Mouse (Mus musculus): ENCODE results near the gene Qsox2.

The Qsox2 gene

DNA sequence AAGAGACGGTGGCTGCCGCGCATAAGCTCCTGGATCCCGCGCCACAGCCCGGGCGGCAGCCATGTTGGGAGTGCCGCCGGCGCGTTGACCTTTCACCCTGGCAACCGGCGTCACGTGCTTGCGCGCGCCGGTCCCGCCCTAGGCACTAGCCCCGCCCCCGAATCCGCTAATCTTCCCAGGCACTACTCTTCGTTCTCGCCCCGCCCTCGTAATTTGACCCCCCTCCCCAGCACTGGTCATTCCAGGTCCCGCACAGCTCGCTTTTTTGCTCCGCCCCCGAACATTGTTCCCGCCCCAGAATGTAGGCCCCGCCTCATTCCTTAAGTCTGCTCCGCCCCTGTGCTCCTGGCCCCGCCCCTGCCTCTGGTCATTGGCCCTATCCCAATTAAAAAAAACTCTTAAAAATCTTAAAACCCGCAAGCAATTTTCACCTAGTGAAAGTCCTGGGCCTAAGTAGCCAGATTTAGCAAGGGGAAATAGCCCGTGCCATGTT is at the start of gene Qsox2:
TSS of gene Qsox2 (minus strand) at position 236 of the 493 bp plus-strand sequence.
- peak; percentile 78 to 79 for DNase-seq (ENCODE audit: low spot score in 2 of 2)

DNA sequence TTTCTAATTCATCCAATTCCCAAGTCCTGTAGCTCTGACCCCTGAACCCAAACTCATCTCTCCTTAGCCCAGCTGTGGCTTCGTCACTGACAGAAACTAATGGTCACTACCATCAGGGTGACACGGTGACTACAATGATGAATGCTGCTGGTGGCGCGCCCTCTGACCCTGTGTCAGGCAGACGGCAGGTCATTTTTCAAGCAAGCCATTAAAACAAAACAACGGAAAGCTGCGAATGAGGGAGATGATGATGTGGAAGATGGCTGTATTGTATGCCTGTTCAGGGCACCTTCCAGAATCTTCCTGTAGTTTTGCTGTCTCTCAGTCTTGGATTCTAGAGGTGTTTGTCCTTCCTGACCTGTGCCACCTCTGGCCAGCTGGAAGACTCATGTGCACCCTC is 49.1 kb upstream of the Qsox2 start:
- DNase-seq (ENCODE audit: low spot score in 2 of 2): no peak

DNA sequence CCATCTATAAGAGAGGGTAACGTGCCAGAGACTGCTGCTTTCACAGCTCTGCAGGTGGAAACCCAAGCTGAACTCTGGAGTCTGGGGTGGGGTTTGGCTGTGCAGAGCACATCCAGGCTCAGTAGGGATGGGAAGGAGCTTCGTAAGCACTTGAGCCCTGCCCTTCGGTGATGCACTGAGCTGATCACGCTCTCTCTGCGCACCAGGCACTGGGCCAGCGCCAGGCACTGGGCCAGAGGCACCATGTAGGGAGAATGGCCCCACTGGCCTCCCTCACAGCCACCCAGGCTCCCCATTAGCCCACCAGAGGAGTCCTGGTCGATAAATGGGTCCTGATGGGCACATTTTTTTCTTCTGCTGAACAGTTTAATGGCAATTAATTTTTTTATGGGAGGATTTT is 48.5 kb upstream of the Qsox2 start:
- no peak for DNase-seq (ENCODE audit: low spot score in 2 of 2)

DNA sequence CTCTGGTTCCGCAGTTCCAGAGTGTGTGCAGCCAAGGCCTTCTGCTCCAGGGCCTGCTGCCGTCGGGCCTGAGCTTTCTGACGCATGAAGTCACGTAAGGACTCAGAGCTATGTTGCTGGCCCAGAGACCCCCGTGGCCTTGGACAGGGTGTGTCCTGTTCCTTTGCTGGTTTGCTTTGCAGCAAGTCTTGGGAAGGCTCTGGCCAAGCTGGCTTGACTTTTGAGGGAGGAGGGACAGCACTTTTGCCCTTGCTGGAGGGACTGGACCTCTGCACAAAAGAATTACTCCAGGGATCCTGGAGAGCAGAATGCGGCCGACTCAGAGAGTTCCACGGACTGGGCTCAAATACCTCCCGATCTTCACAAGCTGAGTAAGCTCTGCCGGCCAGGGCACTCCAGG is 43.3 kb upstream of the Qsox2 start:
- no peak for DNase-seq (ENCODE audit: low spot score in 2 of 2)

DNA sequence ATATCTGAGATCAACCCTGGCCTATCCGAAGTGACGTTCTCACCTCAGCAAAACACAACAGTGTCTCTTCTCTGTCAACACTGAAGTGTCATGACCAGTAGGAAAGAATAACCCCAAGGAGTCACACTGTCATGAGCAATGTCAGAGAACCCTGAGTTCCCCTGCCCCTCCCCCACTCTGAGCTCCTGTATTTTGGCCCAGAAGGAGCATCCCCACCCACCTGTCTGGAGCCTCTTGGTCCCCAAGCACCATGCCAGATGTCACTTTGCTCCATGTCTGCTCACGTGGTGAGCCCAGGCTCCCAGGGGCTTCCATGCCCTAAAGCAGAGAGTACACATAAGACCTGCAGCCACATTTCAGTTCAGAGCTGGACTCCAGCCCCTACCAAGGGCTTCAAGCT is 42.4 kb upstream of the Qsox2 start:
- DNase-seq (ENCODE audit: low spot score in 2 of 2): no peak

DNA sequence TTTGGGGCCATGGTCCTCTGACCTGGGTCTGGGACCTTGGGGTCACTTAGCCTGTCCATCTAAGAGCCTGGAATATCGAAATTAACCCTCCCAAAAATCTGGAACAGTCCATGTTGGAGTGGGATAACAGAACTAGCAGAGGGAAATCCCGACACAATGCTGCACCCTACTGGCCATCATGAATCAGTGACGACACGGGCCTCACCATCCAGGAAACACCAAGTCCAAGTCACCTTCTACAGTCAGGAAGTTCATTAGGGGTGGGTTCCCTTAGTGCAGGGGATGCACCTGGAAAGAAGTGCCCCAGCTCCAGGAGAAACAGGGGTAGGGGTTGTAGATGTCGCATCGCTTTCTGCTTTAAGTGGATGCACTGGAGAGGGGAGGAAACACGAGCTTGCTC is 36.3 kb upstream of the Qsox2 start:
- DNase-seq (ENCODE audit: low spot score in 2 of 2): peak in 1 of 2 experiments; percentile 21

DNA sequence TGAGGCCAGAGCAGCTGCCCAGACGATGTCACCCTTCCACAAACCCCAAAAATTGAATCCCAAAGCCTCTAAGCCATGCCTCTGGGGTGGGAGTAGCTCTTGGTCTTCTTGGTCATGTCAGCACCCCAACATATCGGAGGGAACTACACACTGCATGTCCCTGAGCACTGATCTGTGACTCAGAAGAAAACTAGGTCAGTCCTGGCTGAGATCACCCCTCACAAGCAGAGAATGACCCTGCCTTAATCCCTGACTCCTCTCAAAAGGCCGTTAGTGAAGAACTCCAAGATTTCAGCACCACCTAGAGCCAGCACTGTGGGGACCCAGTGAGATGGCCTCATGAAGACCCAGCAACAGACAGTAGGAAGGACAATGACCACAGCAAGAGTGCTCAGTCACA is 30.9 kb upstream of the Qsox2 start:
- DNase-seq (ENCODE audit: low spot score in 2 of 2): no peak

DNA sequence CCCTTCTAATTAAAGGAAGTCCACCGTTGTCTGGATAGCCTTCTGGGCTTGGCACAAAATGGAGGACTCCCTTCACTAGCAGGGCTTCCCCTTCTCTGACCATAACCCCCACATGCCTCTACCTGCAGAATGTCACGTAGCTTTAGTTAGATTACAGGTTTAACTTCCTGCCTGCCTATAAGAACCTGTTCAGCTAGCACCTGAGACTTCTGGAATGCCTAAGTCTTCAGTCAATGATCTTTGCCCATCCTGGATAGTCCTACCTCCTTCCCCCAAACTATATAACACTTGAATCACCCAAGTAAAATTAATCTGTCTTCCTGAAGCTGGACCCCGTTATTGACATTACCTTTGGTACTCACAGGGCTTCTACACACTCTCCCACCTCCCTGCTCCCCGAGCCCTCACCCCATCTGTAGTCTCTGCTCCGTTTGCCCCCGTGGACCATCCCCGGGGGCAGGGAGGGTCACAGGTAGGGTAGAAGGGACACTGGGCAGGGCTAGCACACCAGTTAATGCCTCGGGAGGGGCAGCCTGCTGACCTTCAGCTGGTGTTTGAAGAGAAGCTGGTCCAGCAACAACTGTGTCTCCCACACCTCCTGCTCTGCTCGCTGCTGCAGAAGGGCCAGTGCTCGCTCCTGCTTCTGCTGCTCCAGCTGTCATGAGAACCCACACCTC is 28.9 kb upstream of the Qsox2 start:
- no peak for DNase-seq (ENCODE audit: low spot score in 2 of 2)

DNA sequence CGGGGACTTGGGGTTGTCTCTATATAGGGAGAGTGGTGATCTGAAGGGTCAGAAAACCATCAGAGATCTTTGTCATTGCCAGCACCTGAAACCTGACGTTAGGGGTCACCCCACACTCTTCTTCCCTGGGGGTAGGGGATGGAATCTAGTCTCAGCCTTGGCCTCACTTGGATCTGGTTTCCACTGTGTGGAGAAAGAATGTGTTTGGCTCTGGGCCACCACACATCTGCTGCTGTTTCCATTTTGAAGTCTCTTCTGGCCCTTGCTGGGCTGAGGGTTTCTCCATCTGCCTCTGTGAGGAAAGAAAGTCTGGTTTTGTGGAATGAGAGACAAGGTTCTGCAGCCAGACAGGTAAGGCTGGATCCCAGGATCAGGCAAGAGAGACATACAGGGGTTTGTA is 27.8 kb upstream of the Qsox2 start:
- no peak for DNase-seq (ENCODE audit: low spot score in 2 of 2)

DNA sequence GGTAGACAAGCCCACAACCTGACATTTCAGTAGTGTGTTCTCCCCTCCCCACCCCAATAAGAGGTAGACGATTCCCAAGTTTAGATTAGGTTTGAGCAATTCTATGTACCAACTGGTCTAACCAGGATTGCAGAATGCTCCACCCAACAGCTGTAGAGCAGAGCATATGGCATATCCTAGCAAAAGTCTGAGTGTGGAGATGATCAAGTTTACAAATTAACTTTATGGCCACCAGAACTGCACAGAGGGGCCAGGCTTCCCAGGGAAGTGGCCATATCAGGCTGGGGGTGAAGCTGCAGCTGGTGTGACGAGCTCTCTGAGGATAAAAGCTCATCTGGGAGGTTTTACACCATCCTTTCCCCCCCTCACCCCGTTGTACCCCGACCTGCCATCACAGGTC is 27.3 kb upstream of the Qsox2 start:
- DNase-seq (ENCODE audit: low spot score in 2 of 2): no peak

DNA sequence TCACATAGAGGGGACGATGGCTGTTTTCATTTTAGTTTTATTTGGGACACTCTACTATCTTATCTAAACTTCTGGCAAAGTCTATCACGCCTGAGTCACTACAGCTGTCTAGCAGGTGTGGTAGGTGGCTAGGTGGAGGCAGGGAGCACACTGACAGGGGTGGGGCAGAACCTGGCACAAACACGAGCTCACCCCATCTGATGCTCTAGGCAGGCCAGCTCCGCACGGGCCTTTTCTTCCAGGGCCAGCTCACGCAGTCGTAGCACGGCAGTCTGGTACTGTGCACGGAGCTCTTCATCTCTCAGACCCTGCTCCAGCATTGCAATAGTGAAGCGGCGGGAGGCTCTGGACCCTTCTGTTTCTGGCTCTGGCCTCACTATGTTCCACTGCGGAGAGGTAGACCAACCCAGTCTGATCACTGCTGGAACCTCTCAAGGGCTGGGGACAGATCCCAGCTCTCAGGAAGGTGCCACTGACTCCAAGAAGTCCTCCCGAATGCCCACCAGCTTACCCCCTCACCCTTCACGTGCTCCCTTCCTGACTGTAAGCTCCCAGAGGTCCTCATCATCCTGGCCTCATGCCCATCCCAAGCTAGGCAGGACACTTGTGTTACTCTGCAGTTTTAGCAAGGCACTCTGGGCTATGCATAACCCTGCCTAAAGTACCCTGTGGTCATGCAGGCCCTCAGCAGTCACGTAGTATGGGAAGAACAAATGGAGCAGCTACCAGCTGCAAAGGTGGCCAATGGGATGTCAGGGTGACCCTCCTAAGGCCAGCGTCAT is 20.2 kb upstream of the Qsox2 start:
- no peak for DNase-seq (ENCODE audit: low spot score in 2 of 2)

DNA sequence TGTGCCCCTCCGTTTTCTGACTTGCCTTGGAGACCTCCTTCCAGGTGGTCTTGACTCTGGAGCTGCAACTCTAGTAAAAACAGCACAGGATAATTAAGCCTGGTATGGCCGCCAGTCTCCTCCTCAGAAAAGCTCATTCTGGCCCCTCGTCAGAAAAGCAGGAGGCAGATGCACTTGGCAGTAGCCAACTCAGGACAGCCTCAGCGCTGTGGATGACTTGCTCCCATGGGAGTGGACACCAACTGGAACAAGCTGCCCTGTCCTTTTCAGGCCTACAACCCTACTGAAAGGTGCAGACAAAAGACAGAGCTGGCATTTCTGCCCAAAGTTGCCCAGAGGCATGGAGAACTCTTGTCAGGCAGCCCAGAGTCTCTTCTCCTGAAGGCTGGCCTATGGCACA is 17.5 kb upstream of the Qsox2 start:
- no peak for DNase-seq (ENCODE audit: low spot score in 2 of 2)

DNA sequence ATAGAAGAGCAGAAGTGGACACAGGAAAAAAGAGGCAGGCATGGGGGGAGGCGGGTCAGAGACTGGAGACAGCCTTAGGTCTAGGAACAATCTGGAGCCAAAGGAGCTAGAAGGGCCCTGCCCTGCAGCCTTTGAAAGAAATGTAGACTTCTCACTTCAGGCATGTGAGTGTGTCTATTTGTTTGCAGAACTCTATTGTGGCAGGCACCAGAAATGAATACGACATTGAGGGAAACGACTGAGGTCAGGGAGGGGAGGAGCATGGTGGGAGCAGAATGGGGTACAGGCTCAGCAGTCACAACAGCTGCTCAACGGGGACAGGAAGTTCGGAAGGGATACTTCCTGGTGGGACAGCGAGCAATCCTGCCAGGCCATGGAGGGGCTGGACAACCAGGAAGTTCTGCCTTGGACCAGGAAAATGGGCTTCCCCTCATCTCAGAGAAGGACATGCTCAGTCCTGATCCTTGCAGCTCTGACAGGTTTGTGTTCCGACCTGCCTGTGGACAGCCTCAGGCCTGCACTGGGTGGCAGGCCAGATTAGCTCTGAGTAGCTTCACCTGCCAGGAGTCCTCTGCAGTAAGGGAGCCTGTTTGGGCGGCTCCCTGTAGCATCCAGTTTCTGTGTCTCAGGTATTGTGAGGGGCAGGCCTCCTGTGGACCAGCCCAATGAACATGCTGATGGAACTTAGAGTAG is 15.3 kb upstream of the Qsox2 start:
- DNase-seq (ENCODE audit: low spot score in 2 of 2): no peak

DNA sequence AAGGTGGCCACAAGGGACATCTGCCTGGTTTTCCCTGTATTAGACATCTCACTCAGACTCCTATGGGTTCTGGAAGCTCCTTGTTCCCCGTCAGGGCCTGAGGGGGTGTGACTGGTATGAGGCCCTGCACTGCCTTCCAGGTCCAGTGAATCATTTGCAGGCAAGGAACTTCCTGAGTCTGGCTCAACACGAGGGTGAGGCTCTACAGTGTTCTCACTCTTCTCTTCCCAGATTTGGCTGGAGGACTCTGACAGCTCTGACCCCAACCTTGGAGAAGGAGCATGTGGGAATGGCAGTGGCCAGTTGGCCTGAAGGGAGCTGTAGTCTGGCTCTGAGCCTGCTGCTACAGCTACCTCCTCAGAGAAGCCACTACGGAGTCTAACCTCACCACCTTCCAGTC is 10.2 kb upstream of the Qsox2 start:
- no peak for DNase-seq (ENCODE audit: low spot score in 2 of 2)

DNA sequence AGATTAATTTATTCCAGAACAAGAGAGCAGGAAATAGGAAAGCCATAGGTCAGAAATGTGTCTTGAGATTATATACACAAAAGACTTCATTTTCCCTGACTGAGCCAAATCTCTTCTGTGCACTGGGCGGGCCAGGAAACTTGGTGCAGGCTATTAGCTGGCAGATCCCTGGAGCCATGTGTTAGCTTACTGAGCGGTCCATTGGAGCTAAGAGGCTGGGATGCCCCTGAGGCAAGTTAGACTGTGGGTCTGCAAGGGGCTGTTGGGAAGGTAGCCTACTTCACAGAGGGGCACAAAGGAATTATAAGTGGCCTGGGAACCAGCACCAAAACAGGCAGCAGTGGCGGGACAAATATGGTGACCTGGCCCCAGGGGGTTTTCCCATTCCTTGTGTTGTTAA is 3.5 kb upstream of the Qsox2 start:
- DNase-seq (ENCODE audit: low spot score in 2 of 2): no peak

DNA sequence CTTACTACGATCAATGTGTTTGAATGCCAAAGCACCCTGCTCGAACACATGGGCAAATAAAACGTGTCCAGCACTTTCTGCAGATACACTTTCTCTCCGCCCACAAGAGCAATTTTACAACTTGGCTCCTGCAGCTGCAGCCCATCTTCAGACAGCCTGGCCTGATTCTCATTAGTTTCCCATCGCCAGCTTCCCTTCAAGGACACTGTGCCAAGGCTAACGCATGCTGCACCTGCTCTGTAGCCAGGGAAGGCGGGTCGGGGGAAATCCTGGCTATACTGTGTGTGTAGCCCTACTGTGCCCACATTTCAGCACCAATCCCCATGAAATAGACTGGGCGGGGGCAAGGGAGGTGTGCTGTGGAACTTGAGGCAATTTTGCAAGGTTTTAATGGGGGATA is 3.0 kb upstream of the Qsox2 start:
- no peak for DNase-seq (ENCODE audit: low spot score in 2 of 2)

DNA sequence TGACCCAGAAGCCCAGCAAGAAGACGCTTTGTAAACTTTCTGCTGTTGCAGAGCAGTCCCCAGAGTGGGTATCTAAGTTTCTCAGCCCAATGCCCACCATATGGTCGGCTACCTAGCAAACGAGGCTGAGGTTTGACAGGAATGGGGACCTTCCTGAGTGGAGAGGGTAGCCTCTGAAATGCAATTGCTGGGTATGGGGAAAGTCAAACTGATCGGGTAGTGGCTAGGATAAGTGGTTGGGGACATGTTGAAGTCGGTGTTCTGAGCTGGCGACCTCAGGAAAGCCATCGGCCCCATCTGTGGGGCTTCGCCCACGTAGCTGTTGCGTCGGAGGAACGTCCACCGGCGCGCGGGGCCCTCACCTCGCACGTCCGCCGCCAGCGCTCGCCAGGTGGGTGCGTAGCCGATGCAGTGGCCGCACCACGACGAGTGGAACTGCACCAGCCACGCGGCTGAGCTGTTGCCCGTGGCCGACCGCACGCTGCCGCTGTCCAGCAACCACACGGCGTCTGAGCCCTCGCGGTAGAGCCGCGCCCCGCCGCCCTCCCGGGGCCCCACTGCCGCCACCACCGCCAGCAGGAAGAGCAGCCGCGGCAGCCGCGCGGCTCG is 540 bp downstream of the Qsox2 start:
- peak; percentile 8 to 45 for DNase-seq (ENCODE audit: low spot score in 2 of 2)

DNA sequence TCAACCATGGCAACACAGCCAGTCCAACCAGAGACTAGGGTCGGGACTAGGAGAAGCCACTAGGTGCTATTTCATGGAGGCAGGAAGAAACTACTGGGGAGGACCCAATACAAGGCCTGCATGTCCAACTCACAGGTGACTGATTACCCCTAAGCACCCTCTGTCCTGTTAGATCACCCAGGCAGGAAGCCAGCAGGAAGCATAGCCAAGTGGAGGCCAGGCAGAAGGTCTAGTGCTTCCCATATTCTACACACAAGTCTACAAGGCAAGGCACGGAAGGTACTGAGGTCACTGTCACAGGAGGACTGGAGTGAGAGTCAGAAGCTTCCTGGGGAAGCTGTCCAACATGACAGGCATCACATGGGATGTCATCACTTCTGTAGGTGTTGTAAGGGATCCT is 2.6 kb downstream of the Qsox2 start:
- no peak for DNase-seq (ENCODE audit: low spot score in 2 of 2)

DNA sequence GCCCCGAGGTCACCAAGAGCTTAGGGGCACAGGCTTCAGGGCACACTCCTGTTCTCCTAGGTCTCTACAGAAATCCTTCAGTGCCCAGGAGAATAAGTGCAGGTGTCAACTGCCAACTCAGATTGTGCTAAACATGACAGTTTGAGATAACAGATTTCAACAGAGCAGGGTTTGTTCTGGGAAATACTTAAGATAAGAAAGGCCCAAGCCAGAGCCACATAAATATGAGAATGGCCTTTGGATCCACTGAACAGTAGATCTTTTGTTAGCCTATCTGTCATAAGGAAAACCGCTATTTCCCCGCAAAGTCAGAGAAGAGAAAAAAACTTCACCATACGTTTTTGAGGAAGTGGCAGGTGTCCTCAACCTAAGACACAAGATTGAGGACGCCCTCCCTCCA is 3.1 kb downstream of the Qsox2 start:
- DNase-seq (ENCODE audit: low spot score in 2 of 2): no peak

DNA sequence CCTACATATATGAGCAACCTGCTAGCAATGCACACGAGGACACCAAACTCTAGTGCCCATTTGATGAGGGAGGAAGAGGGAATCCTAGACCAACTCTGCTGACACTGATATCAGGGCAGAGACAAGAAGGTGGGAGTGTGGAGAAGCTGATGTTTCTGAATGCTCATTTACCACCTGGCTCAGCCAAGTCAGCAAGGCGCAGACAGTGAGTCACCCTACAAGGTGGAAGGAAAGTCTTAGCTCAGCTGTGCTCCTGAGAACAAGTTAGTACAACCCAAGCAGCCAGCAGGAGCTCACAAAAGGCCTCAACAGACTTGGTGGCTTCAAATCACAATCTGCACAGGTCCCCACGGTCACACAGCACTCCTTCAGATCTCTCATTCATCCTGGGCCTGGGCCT is 6.0 kb downstream of the Qsox2 start:
- DNase-seq (ENCODE audit: low spot score in 2 of 2): no peak

DNA sequence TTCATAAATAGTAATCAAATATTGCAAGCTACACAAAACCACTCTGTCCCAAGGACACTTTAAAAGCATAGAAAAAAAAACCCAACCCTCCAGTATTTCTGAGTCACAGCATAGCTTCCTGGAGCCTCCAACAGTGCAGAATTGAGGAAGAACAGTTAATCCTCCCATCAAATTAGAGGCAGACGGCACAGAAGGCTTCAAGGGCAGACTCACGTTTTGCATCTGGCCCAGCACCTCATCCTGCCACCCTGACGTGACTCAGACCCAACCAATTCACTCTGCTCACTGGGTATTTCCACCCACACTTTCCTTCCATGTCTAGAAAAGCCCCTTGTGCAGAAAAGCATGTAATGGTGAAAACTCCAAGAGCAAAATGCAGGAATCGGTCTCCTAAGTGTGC is 7.1 kb downstream of the Qsox2 start:
- no peak for DNase-seq (ENCODE audit: low spot score in 2 of 2)

DNA sequence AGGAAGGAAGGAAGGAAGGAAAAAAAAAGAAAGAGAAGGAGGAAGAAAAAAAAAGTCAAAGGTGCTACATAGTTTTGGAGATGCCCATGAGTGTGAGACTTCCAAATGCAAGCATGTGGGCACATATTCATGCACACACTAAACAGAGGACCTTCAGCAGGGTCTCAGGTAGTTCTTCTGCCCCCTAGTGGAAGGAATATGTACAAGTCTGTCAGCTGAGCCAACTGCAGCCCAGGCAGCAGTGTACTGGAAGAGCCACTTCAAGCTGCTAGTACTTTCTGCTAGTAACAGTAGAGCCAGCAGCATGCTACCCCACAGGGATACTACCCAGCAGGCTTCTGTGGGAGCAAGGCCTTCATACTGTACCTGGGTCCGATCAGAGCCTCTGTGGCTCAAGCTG is 9.5 kb downstream of the Qsox2 start:
- DNase-seq (ENCODE audit: low spot score in 2 of 2): peak in 1 of 2 experiments; percentile 26
